Mouse (Mus musculus): ENCODE data around the gene Snx13. TPM values are rescaled to one million over a fixed set of nuclear protein-coding genes. Genes with fewer than 3 reads are reported as not detected.
A peak's percentile ranks its signal among the peaks of the same experiment; 100 is the strongest.

The Snx13 gene
- total RNA-seq, 2 experiments from 2014 or later = 59.5 to 64.5 TPM

DNA sequence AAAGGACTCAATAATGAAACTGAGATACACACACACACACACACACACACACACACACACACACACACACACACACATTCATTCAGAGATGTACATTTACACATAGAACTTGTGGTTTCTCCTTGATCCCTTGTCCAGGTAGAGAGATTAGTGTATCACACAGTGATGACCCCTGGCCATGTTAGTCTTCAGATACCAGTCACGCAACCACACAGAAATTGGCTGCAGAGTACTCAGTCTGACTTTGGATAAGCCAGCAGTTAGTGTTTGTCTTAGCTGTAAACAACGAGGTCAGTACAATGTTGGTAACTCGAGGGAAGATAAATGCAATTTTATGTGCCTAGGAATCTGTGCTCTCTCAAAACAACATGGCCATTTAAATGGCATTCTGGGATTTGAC lies 129.6 kb downstream of the Snx13 start:
- intact Hi-C loops (cut with DNase I) = no loop called here
- DNase-seq = no peak

GRCm38 (mm10) chr12:35182675-35183074 lies 135.7 kb downstream of the Snx13 start:
- DNase-seq = peak; percentile 85 to 93
- intact Hi-C loops (cut with DNase I) = loop anchor here (1.0 to 5.0 kb wide), 4 partner anchors 165 to 1700 kb away; no protein-coding TSS in a partner anchor

GRCm38 (mm10) chr12:35184261-35184660 lies 137.3 kb downstream of the Snx13 start:
- no peak for DNase-seq
- intact Hi-C loops (cut with DNase I) = loop anchor here (5.0 kb wide), 3 partner anchors 167 to 1702 kb away; no protein-coding TSS in a partner anchor

DNA sequence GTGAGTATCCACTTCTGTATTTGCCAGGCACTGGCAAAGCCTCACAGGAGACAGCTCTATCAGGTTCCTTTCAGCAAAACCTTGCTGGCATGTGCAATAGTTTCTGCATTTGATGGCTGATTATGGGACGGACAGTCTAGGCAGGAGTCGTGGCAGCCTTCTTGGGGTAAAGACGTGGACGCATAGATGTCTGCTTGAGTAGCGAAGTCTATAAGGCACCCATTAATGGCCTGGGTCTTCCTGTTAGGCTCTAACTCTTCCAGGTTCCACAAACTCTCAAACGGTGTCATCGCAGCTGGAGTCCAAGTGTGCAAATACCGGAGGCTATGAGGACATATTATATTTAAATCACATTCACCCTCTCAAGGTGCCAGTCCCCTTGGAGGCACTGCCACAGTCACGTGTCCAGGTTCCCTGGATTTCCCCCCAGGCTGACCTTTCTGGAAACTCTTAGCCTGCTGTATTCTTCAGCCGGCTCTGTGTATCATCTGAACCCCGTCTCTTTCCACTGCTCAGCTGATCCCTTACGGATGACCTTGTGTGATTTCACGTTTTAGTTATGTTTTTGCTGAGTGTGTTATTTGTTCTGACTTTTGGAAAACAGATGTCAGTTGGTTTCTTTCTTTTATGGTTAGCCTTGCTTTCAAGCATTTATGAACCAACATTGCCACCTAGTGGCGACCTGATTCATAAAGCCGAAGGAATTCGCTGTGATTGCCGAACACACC lies 144.9 kb downstream of the Snx13 start:
- peak; percentile 82 to 91 for DNase-seq
- intact Hi-C loops (cut with DNase I) = loop anchor here (5.0 kb wide), 1 partner anchor 1805 kb away; no protein-coding TSS in a partner anchor

DNA sequence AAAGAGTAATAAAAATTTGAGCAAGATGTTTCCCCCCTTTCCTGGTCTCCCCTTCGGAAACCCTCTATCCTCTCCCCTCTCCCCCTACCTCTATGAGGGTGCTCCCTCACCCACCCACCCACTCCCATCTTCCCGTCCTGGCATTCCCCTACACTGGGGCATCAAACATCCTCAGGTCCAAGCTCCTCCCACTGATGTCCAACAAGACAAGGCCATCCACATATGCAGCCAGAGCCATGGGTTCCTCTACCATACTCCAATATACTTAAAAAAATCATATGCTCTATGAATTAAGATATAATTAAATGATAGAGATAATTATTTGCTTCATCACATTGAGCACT lies 145.4 kb downstream of the Snx13 start:
- DNase-seq = no peak
- intact Hi-C loops (cut with DNase I) = loop anchor here (5.0 kb wide), 1 partner anchor 1805 kb away; no protein-coding TSS in a partner anchor

Small RNA genes within 50 kb of the gene (microRNA-seq; reads per million reads assigned to microRNA genes)
- gene Mir680-3 = 0 reads per million in 2 experiments

Other genes with a start within 250 kb of the Snx13 start
- gene Hdac9, start 130.1 kb upstream of the Snx13 start, total RNA-seq (2021) = 10 to 100 TPM; 11.8 to 25.2 TPM
- not detected for gene Prps1l1, start 62.4 kb upstream of the Snx13 start, total RNA-seq (2021)